Mouse (Mus musculus) Patski (cell line): ENCODE measurements around the gene Smarcad1. TPM values are rescaled to one million over a fixed set of nuclear protein-coding genes. Genes with fewer than 3 reads are reported as not detected.
"Not testable (repeated sequence)": the region's sequence is repeated elsewhere in the genome, so short reads cannot be mapped to it uniquely, and the experiment has no call there.

Experiments
- ATAC-seq: fragments of 100-300 bp; one replicate; pipeline ENCODE4 v1.8.0; 2021
- CTCF ChIA-PET: fragments of 350-600 bp; sonication (Branson Sonifier 250); formaldehyde crosslinking; loops from one replicate; lab custom pipeline; 2022; ENCODE audit warnings: inconsistent platforms; lab: Charles Lee
- POLR2A ChIA-PET: fragments of 350-600 bp; sonication (Branson Sonifier 250); formaldehyde crosslinking; loops from one replicate; lab custom pipeline; 2022; ENCODE audit warnings: antibody characterized with exemption, inconsistent platforms; lab: Charles Lee
- DNase-seq: peaks from one replicate; pipeline ENCODE4 v3.0.0-alpha.2; 2011; ENCODE audit warnings: low read depth, low spot score
- H3K27me3 ChIP-seq: fragments of 371-371 bp; one replicate; pipeline ENCODE4 v1.5.1; 2021
- CTCF ChIP-seq: fragments of 100-300 bp; IDR thresholded peaks from one replicate; pipeline ENCODE4 v1.5.1; 2021
- in situ Hi-C: fragments of 300-500 bp; cut with MboI; formaldehyde crosslinking; loops from 3 replicates; pipeline ENCODE4 v1.11.1; 2018; ENCODE audit warnings: low pct_unique_long_range_greater_than_20kb, mixed read lengths
- polyA plus RNA-seq: library from polyadenylated mRNA; unstranded; gene quantifications from one replicate; pipeline ENCODE4 v1.2.3, GENCODE M21; 2021

Gene Smarcad1
- polyA plus RNA-seq, 1 experiment from 2014 or later: 33.2 TPM

DNA sequence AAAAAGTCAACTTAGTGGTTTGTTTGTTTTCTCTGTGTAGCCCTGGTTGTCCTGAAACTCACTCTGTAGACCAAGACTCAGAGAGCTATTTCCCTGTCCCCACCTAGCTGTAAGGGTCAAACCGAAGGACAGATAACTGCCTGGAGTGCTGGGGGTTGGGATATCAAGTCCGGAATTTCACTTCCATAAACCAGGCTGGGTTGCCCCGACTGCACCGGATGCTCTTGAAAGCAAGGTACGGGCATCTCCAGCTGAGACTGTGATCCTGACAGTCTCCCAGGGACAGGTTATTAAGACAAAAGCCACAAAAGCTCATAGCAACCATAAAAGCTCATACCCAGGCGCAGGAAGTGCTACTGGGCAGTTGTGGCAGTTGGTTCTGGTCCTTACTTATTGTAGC lies 19.3 kb upstream of the Smarcad1 start:
- no peak for ATAC-seq
- H3K27me3 ChIP-seq: no peaks in the 10 kb centered on the region
- ChIA-PET POLR2A (no interaction called here), CTCF (no interaction called here)
- in situ Hi-C loops: no loop called here
- TF ChIP-seq CTCF: no peak
- no peak for DNase-seq

DNA sequence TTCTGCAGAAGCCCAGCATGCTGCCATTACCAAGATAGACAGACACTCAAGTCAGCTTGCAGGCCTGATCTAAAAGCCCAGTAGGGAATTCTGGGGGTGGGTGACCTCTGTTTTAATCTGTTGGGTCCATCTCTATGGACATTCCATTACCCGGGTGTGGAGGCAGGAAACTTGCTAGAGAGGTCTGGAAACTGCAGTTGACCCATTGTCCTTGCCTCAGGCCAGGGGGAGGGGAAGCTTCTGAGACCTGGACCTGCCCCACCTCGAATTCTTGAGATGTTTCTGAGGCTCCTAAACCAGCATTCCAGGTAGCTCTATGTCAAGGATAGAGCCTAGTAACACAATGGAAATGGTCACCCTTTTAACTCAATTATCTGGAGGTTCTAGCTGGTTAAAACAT lies 17.7 kb upstream of the Smarcad1 start:
- CTCF ChIA-PET: interaction anchor here (0.7 kb wide), 1 partner anchor 9 kb away, joined by 3 read pairs; no protein-coding TSS in a partner anchor
- DNase-seq: no peak
- ATAC-seq: no peak
- H3K27me3 ChIP-seq: no peaks in the 10 kb centered on the region
- in situ Hi-C loops: no loop called here
- POLR2A ChIA-PET: interaction anchor here (0.5 kb wide), 1 partner anchor 9 kb away, joined by 3 read pairs; no protein-coding TSS in a partner anchor
- no peak for TF ChIP-seq CTCF

GRCm38 (mm10) chr6:65025130-65025529 lies 17.3 kb upstream of the Smarcad1 start:
- ATAC-seq (no peak), DNase-seq (no peak)
- TF ChIP-seq CTCF: no peak
- ChIA-PET CTCF (interaction anchor here (0.7 kb wide), 1 partner anchor 10 kb away, joined by 3 read pairs; no protein-coding TSS in a partner anchor), POLR2A (no interaction called here)
- H3K27me3 ChIP-seq: no peaks in the 10 kb centered on the region
- in situ Hi-C loops: no loop called here

DNA sequence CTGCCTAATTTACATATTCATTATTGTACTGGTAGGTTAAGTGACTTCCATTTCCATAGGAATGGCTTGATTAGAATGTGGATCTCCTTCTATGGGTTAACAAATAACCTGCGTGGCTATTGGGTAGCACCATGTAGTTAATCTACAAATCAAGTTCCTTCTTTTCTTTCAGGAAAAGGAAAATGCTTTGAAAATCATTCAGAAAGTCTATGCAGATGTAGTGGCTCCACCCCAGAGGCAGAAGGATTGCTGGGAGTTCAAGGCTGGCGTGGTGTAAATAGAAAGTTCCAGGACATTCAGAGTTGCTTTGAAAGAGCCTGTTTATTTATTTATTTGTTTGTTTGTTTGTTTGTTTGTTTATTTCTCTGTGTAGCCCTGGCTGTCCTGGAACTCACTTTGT lies 7.7 kb upstream of the Smarcad1 start:
- peaks cover 8% of the 10 kb centered on the region for H3K27me3 ChIP-seq
- DNase-seq (no peak), ATAC-seq (no peak)
- no peak for TF ChIP-seq CTCF
- POLR2A ChIA-PET: no interaction called here
- CTCF ChIA-PET: no interaction called here
- in situ Hi-C loops: no loop called here

- in situ Hi-C loops: no loop called here
These were observed 6.9 kb upstream of the Smarcad1 start for GRCm38 (mm10) chr6:65035469-65035868.

GRCm38 (mm10) chr6:65041932-65042331 lies 451 bp upstream of the Smarcad1 start:
- in situ Hi-C loops: no loop called here
- no peak for DNase-seq
- ChIA-PET POLR2A (interaction anchor here (0.6 to 0.9 kb wide), 2 partner anchors 25 to 26 kb away, joined by 4 to 7 read pairs; no protein-coding TSS in a partner anchor), CTCF (no interaction called here)
- ATAC-seq: no peak
- TF ChIP-seq CTCF: no peak
- no peaks in the 10 kb centered on the region for H3K27me3 ChIP-seq

More at GRCm38 (mm10) chr6:65035469-65035868, 6.9 kb upstream of the Smarcad1 start:
- POLR2A ChIA-PET: no interaction called here
- ATAC-seq (peak; percentile 79), DNase-seq (no peak)
- peaks cover 8% of the 10 kb centered on the region for H3K27me3 ChIP-seq
- CTCF ChIA-PET: no interaction called here
- no peak for TF ChIP-seq CTCF

DNA sequence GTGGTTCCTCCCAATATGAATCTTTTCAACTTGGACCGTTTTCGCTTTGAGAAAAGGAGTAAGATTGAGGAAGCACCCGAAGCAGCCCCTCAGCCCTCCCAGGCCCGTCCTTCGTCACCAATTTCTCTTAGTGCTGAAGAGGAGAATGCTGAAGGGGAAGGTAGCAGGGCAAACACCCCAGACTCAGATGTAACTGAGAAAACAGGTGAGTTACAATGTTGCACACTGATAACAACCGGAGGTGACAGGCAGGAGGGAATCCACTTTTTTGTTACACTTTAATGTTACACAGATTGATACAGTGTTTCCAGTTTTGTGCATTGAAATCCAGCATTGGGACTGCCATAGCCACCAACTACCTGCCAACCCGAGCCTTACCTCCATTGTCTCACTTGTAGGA lies 858 bp downstream of the Smarcad1 start:
- no peaks in the 10 kb centered on the region for H3K27me3 ChIP-seq
- in situ Hi-C loops: no loop called here
- DNase-seq (no peak), ATAC-seq (no peak)
- no peak for TF ChIP-seq CTCF
- POLR2A ChIA-PET: no interaction called here
- CTCF ChIA-PET: no interaction called here

- ATAC-seq (no peak), DNase-seq (no peak)
- peak; percentile 53 for TF ChIP-seq CTCF
- ChIA-PET POLR2A (no interaction called here), CTCF (no interaction called here)
- in situ Hi-C loops: no loop called here
- H3K27me3 ChIP-seq: no peaks in the 10 kb centered on the region
These were observed 6.7 kb downstream of the Smarcad1 start for GRCm38 (mm10) chr6:65049100-65049499.

GRCm38 (mm10) chr6:65056620-65057019 lies 14.2 kb downstream of the Smarcad1 start:
- no peak for ATAC-seq
- ChIA-PET CTCF (no interaction called here), POLR2A (interaction anchor here (1.4 kb wide), 1 partner anchor 13 kb away, joined by 3 read pairs; no protein-coding TSS in a partner anchor)
- in situ Hi-C loops: no loop called here
- no peaks in the 10 kb centered on the region for H3K27me3 ChIP-seq
- TF ChIP-seq CTCF: no peak
- no peak for DNase-seq

DNA sequence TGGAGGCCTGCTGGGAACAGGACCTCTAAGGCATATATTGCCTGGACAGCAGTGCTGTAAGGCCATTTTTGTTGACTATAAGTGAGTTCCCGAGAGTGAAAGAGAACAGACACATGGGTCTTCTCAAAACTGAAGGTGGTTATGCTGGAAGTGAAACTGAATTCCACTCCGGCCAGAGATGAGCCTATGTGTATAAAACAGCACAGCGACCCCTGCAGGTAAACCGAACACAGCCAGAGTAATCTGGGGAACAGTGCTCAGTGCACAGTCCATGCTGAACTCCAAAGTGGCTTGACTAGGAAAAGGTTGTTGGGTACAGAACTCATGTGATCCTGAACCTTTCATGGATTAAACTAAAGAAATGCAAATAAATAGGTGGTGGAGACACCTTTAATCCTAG lies 14.8 kb downstream of the Smarcad1 start:
- ATAC-seq, in situ Hi-C loops, H3K27me3 ChIP-seq, DNase-seq, CTCF ChIA-PET: not testable (repeated sequence)
- POLR2A ChIA-PET: interaction anchor here (1.4 kb wide), 1 partner anchor 12 kb away, joined by 3 read pairs; no protein-coding TSS in a partner anchor

DNA sequence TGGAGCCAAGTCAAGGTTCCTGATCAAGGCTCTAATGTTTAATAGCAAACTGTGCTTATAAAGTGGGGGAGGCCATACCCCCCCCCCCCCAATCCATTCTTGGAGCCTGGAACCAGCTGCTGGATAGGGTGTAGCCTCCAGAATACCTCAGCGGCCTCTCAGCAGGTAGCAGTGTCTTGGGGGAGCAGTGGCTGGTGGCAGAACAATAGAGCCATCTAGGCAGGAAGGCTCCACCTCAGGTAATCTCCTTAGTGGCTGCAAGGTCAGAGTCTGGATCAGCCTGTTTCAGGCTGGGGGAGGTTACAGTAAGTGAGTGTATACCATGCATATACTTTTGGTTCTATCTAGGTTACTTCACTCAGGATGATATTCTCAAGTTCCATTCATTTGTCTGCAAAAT lies 18.7 kb downstream of the Smarcad1 start:
- ATAC-seq: no peak
- ChIA-PET CTCF (no interaction called here), POLR2A (no interaction called here)
- no peak for TF ChIP-seq CTCF
- no peak for DNase-seq
- in situ Hi-C loops: no loop called here
- no peaks in the 10 kb centered on the region for H3K27me3 ChIP-seq

DNA sequence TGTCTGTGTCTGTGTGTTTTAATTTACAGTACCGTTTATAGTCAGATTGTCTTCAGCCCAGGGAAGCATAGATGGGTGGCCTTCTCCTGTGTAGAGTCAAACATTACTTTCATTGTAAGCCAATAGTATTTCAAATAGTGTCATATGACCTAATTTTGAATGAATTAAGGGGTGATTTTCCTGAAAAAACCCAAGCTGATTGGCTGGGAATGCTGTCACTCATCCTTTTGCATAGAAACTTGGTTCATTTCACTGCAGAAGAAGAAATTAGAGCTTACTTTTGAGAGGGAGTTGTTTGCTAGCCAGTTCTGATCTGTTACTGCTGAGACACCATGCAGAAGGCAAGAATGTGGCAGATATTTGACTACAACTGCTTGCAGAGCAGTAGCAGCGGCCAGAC lies 32.8 kb downstream of the Smarcad1 start:
- DNase-seq (no peak), ATAC-seq (no peak)
- TF ChIP-seq CTCF: no peak
- in situ Hi-C loops: no loop called here
- ChIA-PET CTCF (interaction anchor here (1.0 to 1.6 kb wide), 3 partner anchors 10 to 20 kb away, joined by 3 to 4 read pairs (median 3); no protein-coding TSS in a partner anchor), POLR2A (no interaction called here)
- H3K27me3 ChIP-seq: no peaks in the 10 kb centered on the region
